7 mouse cellular contexts compared by ENCODE assay signal in genomic region chr5:104582368-104582767, GRCm38 (mm10).
DNase-seq lines count a peak whose midpoint lies in the region; ATAC-seq and TF ChIP-seq lines count a peak whose summit lies in the region.
"Not testable (repeated sequence)": the region's sequence is repeated elsewhere in the genome, so short reads cannot be mapped to it uniquely, and the experiment has no call there.

No protein-coding gene starts in this region.

- DNase-seq in Patski (ENCODE audit: low read depth, low spot score), result peak; percentile 1
- DNase-seq in brain, embryonic 18.5 days (ENCODE audit: low read depth, low spot score), result peak; percentile 3
- DNase-seq in embryonic facial prominence, embryonic 11.5 days (ENCODE audit: low spot score), result peak; percentile 1
- peak; percentile 19 for DNase-seq in hindbrain, postnatal 0 days (ENCODE audit: low spot score)
- DNase-seq in kidney, postnatal 0 days (ENCODE audit: low spot score), result peak; percentile 50
- peak; percentile 91 for DNase-seq in midbrain, embryonic 11.5 days (ENCODE audit: low spot score, missing footprints)
- DNase-seq in retina, adult 2 months (ENCODE audit: low read depth, low spot score), result peak; percentile 16

- H3K4me3 ChIP-seq in embryonic facial prominence, embryonic 11.5 days (ENCODE audit: low read depth, low read length); hindbrain, postnatal 0 days (ENCODE audit: low read length); kidney, postnatal 0 days (replicated peaks; ENCODE audit: low read depth, low read length); midbrain, embryonic 11.5 days (ENCODE audit: low read depth, low read length): not testable (repeated sequence)

- not testable (repeated sequence) for TF ChIP-seq CTCF in Patski (IDR thresholded peaks at IDR 0.05); hindbrain, postnatal 0 days (IDR thresholded peaks at IDR 0.05; ENCODE audit: low read depth); kidney, postnatal 0 days (IDR thresholded peaks at IDR 0.05; ENCODE audit: low read depth)

- CTCF ChIA-PET in Patski (lab: Charles Lee), result not testable (repeated sequence)

- H3K36me3 ChIP-seq in embryonic facial prominence, embryonic 11.5 days (replicated peaks; ENCODE audit: control insufficient read depth, insufficient read depth, low read depth, low read length), result peaks cover 17% of the 10 kb centered on the region
- peaks cover 30% of the 10 kb centered on the region for H3K36me3 ChIP-seq in hindbrain, postnatal 0 days (ENCODE audit: insufficient read depth, low read length)
- H3K36me3 ChIP-seq in kidney, postnatal 0 days (ENCODE audit: insufficient read depth, low read length), result peaks cover 21% of the 10 kb centered on the region
- H3K36me3 ChIP-seq in midbrain, embryonic 11.5 days (ENCODE audit: control insufficient read depth, insufficient read depth, low read length), result peaks cover 23% of the 10 kb centered on the region

- in situ Hi-C loops in Patski (cut with MboI; ENCODE audit: low pct_unique_long_range_greater_than_20kb), result not testable (repeated sequence)

- POLR2A ChIA-PET in Patski (lab: Charles Lee), result not testable (repeated sequence)

- not testable (repeated sequence) for H3K27me3 ChIP-seq in Patski; embryonic facial prominence, embryonic 11.5 days (ENCODE audit: control insufficient read depth, insufficient read depth, low read length); hindbrain, postnatal 0 days (ENCODE audit: insufficient read depth, low read length); kidney, postnatal 0 days (ENCODE audit: insufficient read depth, low read length); midbrain, embryonic 11.5 days (ENCODE audit: control insufficient read depth, insufficient read depth, low read length)

- H3K9ac ChIP-seq in embryonic facial prominence, embryonic 11.5 days (replicated peaks; ENCODE audit: low read length); hindbrain, postnatal 0 days (replicated peaks; ENCODE audit: low read length); kidney, postnatal 0 days (ENCODE audit: low read depth, low read length); midbrain, embryonic 11.5 days (ENCODE audit: low read length): not testable (repeated sequence)

- H3K27ac ChIP-seq in embryonic facial prominence, embryonic 11.5 days (replicated peaks; ENCODE audit: low read depth, low read length); hindbrain, postnatal 0 days; kidney, postnatal 0 days; midbrain, embryonic 11.5 days (ENCODE audit: low read depth, low read length): not testable (repeated sequence)

- not testable (repeated sequence) for H3K4me1 ChIP-seq in embryonic facial prominence, embryonic 11.5 days (ENCODE audit: control insufficient read depth, insufficient read depth, low read length); hindbrain, postnatal 0 days (ENCODE audit: insufficient read depth, low read length); kidney, postnatal 0 days (replicated peaks; ENCODE audit: insufficient read depth, low read length); midbrain, embryonic 11.5 days (ENCODE audit: control insufficient read depth, insufficient read depth, low read length)

- 94% methylated on average over 3 of the region's 3 CpGs for WGBS in embryonic facial prominence, embryonic 11.5 days
- WGBS in hindbrain, postnatal 0 days, result 97% methylated on average over 3 of the region's 3 CpGs
- WGBS in kidney, postnatal 0 days, result 97% methylated on average over 3 of the region's 3 CpGs
- 96% methylated on average over 3 of the region's 3 CpGs for WGBS in midbrain, embryonic 11.5 days

- peaks cover 22% of the 10 kb centered on the region for H3K9me3 ChIP-seq in embryonic facial prominence, embryonic 11.5 days (replicated peaks; ENCODE audit: control insufficient read depth, low read length)
- peaks cover 40% of the 10 kb centered on the region for H3K9me3 ChIP-seq in hindbrain, postnatal 0 days (ENCODE audit: low read length)
- peaks cover 36% of the 10 kb centered on the region for H3K9me3 ChIP-seq in kidney, postnatal 0 days (replicated peaks; ENCODE audit: low read length)
- peaks cover 37% of the 10 kb centered on the region for H3K9me3 ChIP-seq in midbrain, embryonic 11.5 days (ENCODE audit: control insufficient read depth, low read length)

- not testable (repeated sequence) for ATAC-seq in Patski; embryonic facial prominence, embryonic 11.5 days (replicated peaks; ENCODE audit: insufficient number of reproducible peaks, low FRiP score, low TSS enrichment, low read depth); hindbrain, postnatal 0 days; kidney, postnatal 0 days (replicated peaks; ENCODE audit: low FRiP score, low read depth); midbrain, embryonic 11.5 days (ENCODE audit: low FRiP score)

- not testable (repeated sequence) for H3K4me2 ChIP-seq in embryonic facial prominence, embryonic 11.5 days (ENCODE audit: low read depth, low read length); hindbrain, postnatal 0 days (ENCODE audit: low read depth, low read length); kidney, postnatal 0 days (ENCODE audit: low read length); midbrain, embryonic 11.5 days

Comparison
In these comparisons a context has a peak if more than half of its experiments do, and no peak if none do; other contexts are left out.
1. DNase-seq: peak in every context shown above with its lines; median percentile 91 in midbrain, embryonic 11.5 days; 50 in kidney, postnatal 0 days; 19 in hindbrain, postnatal 0 days; 16 in retina, adult 2 months; 3 in brain, embryonic 18.5 days; 1 in Patski; 1 in embryonic facial prominence, embryonic 11.5 days.